Mouse (Mus musculus) liver, adult 2 months (tissue): ENCODE measurements around the gene Ube2j2.

Source experiments
- CTCF ChIP-seq: fragments of 200-500 bp; IDR thresholded peaks from 2 replicates; pipeline ENCODE4 v1.5.1; 2011; ENCODE audit warnings: low read depth, low read length, control low read depth
- POLR2A ChIP-seq: fragments of 200-500 bp; IDR thresholded peaks from 2 replicates; pipeline ENCODE4 v1.6.1; 2011; ENCODE audit warnings: low read length, control low read depth; ENCODE audit not compliant: insufficient read depth; ENCODE audit errors: extremely low read depth

- TF ChIP-seq POLR2A: no peak
- TF ChIP-seq CTCF: no peak
Observed at GRCm38 (mm10) chr4:155896461-155896860, 47.2 kb upstream of the Ube2j2 start.
